Mouse (Mus musculus): ENCODE data around the gene Flt3.

Flt3 gene

GRCm38 (mm10) chr5:147351931-147352330 is 48.4 kb downstream of the Flt3 start:
- no peak for DNase-seq

GRCm38 (mm10) chr5:147345981-147346380 is 54.3 kb downstream of the Flt3 start:
- DNase-seq = no peak

- DNase-seq = no peak
Observed at GRCm38 (mm10) chr5:147343904-147344303, 56.4 kb downstream of the Flt3 start.

DNA sequence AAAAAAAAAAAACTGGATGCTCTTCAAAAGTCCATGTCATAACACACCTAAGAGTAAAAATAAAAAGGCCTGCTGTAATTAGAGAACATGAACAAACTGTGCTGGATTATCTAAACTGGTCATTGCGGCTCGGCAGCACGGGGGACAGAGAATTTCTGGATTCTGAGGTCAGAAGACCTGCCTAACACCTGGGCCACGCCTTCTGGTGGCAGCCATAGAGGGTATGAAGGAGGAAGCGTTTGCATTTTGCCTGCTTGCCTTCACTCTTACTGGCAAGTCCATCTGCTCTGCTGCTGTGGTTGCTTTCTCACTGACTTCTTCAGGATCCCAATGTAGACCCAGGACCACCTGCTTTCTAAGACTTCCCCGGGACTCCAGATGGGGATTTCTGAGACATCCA is 57.4 kb downstream of the Flt3 start:
- DNase-seq = no peak

GRCm38 (mm10) chr5:147340741-147341414 is 59.4 kb downstream of the Flt3 start:
- DNase-seq = peak; percentile 75

GRCm38 (mm10) chr5:147339560-147339959 is 60.7 kb downstream of the Flt3 start:
- DNase-seq = peak; percentile 42

- DNase-seq = no peak
Observed at GRCm38 (mm10) chr5:147338967-147339366, 61.3 kb downstream of the Flt3 start.

- no peak for DNase-seq
Observed at GRCm38 (mm10) chr5:147332711-147333110, 67.6 kb downstream of the Flt3 start.

GRCm38 (mm10) chr5:147331547-147331946 is 68.7 kb downstream of the Flt3 start:
- DNase-seq = peak; percentile 94

- no peak for DNase-seq
Observed at GRCm38 (mm10) chr5:147329946-147330345, 70.3 kb downstream of the Flt3 start.

DNA sequence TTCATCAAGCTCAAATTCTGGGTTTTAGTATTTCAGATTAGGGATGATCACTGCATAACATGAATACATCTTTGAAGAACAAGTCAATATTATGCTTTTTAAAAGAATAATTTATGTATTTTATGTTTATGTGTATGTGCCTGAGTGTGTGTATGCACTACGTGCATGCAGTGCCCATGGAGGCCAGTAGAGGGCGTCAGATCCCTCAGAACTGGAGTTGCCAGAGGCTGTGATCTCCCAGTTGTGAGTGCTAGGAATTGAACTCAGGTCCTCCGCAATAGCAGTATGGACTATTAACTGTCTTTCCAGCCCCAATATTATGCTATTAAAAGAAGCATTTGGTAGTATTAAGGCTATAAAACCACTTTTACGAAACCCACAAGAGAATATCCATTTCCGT is 72.7 kb downstream of the Flt3 start:
- no peak for DNase-seq

DNA sequence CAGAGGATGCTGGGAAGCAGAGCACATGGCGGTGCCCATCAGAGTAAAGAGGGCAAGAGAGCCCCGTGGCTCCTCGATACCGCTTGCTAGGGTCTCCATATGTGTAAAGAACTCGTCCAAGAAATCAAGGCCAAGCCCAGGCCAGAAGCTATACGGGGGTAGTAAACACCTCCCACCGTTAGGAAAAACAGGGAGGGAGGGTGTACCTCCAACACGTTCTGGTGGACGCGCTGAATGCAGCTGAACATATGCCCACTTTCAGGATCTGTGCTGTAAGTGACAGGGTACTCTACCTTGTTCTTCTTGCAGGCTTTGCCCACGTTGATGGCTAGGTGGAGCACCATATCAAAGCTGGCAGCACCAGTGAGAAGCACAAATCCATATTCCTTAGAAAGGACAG is 74.4 kb downstream of the Flt3 start:
- no peak for DNase-seq

DNA sequence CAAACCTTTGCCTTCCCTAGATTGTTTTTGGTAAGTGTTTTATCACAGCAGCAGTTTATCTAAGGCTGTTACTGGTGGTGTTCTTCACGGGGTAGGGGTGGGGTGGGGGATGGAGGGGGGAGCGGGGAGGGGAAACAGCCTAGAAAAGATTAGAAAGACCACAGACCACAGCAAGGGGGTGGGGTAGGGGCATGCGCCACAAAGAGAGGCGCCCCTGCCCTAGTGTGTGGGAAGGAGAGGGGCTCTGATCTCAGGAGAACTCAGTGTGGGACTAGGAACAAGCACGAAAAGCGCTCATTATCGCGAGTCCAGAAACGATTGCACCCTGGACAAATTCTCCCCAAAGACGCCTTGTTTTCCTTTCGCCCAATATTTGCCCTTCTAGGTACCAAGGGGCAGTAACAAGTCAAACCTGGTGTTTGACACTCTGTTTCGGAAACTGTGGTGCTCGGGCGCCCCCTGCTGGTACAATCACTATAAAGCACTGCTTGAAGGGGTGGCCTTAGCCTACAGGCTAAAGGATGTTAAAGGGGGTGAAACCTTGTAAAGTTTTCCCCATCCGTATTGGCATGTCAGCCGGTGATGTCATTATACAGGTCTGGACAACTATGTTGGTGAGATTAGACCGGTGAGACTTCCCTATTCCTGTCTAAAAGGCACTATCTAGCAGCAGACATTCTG is 76.9 kb downstream of the Flt3 start:
- peak; percentile 94 for DNase-seq

- DNase-seq = no peak
Observed at GRCm38 (mm10) chr5:147322183-147322582, 78.1 kb downstream of the Flt3 start, which contains the start of gene Urad. Urad (minus strand) TSS chr5:147322440.

- DNase-seq = no peak
Observed at GRCm38 (mm10) chr5:147319653-147320052, 80.6 kb downstream of the Flt3 start.

DNA sequence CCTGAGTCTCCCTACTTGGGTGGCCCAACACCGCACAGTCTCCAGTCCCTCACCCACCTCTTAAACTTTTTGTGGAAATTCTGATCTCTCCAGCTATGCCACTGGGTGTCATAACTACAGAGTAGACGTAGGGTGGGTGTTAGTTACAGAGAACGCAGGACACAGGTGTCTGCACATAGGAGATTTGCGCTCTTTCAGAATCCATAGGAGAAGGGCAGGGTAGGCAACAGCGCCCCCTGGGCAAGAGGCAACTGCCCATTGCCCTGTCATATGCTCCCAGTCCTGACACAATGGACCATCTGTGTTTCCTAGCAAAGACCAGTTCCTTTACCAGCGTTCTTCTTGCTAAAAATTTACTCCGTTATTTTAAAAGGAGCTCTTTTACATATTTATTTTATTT is 82.3 kb downstream of the Flt3 start:
- DNase-seq = peak; percentile 63

- no peak for DNase-seq
Observed at GRCm38 (mm10) chr5:147317321-147317720, 83.0 kb downstream of the Flt3 start.

GRCm38 (mm10) chr5:147315432-147316075 is 84.7 kb downstream of the Flt3 start:
- no peak for DNase-seq

DNA sequence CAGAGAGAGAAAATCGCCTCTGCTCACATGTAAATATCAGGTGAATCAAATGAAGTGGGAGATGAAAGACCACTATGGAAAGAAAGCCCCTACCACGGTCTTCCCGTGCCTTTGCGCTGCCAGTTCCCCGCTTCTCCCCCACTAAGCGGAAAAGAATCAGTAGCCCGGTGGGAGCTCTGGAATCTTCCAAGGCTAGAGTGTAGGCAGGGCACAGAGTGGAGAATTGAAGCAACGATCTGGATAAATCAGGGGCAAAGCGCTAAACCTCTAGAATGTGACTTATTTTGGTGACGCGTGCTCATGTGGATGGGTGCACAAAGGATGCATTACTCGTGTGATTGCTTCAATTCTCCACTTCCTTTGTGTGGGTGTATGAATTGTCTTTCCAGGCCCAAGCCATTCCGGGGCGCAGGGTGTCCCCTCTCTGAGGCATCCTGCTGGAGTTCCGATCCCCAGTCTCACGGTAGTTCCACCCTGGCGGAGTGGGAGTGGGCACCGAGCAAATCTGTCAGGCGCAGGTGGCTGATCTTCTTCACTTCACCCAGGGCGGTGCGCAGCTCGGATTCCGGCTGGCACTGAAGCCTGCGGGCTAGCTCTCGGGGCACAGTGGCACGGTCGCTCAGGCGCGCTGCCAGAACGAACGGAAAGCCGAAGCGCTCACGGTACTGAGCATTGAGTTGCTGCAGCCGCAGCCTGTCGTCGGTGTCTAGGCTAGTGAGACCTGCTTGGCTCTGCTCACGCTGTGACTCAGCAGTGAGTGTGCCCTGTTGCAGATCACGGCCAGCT is 85.5 kb downstream of the Flt3 start:
- peak; percentile 53 for DNase-seq

DNA sequence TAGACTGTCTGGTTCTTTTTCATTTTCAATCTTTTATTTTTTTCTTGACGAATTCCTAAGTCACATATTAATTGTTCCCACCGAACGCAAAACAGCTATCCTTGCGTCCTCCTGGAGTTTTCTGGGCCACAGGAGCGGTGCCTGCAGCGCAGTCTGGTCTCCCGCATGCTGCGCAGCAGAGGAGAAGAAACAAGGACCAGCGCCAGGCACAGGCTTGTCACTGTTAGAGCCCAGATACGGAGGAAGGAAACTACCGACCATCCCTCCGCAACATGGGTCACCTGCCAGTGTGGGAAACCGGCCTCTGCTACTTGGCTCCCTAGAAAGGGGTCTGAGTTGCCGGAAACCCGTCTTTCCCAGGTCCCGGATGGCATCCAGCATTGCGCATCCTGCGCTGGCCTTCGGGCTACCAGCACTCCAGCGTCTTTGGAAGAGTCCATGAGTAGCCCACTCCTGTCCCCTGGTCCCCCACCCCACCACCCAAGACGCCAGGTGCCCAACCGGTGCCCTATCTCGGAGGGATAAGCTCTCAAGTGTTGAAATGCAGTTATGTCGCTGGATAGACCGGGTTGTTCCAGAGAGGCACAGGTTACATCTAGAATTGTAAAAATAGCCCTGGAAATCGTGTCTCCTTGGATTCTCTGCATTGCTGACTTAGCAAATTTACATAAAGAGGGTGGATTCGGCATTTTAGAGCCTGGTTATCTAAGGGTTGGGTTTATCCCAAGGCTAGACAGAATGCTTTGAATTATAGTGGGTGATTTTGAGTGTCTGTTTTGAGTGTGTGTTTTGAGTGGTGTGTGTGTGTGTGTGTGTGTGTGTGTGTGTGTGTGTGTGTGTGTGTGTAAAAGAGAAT is 87.2 kb downstream of the Flt3 start:
- no peak for DNase-seq

DNA sequence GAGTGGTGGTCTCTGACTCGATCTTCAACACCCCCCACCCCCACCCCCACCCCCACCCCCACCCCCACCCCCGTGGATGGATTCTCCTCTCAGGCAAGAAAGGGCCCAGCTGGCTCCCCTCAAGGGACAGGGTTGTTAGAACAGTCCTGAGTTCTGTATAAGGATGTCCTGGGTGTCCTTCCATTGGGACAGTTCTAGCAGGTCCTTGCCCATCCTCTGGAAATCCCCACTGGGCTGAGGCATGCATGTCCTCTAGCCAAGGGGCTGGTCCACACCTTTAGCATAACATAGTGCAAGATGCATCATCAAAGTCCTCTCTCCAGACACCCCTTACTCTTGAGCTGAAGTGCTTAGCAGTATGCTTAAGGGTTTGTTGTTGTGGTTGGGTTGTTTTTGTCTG is 90.5 kb downstream of the Flt3 start:
- DNase-seq = no peak

GRCm38 (mm10) chr5:147308451-147308850 is 91.8 kb downstream of the Flt3 start:
- no peak for DNase-seq
